12 mouse cellular contexts compared by ENCODE assay signal in the genomic region with DNA sequence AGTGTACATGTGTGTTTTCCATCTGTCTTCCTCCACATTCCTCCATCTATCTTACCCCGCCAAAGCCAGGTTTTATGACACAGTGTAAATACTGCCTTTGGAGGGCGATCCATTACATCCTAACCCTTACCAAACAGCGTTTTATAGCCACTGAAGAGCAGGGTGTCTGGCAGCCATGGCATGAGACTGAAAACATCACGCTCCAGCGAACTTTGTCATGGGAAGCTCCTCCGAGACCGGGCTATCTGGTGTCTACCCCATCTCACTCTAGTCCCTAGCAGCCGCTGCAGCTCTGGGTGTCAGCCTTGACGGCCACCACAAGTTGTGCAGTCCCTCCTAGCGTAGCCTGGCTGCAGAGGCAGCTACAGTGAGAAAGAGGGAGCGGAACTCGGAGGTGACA.
DNase-seq lines count a peak whose midpoint lies in the region; ATAC-seq and TF ChIP-seq lines count a peak whose summit lies in the region.
"Had no signal": no experiment of that assay in that cellular context is flagged by ENCODE, and none has a peak within 500 bp of the region (broad histone marks: within the 10 kb centered on the region; RNA-seq: fewer than 3 reads in every experiment).

No protein-coding gene starts in this region.

- DNase-seq in kidney, adult 2 months: no peak
- no peak for DNase-seq in layer of hippocampus, adult 9-10 months (ENCODE audit: low spot score)
- DNase-seq in heart, postnatal 4 days: no peak
- DNase-seq: adrenal gland, adult 2 months; gastrocnemius, postnatal 10 days; lung, adult 18-20 months had no signal

- 17% methylated on average over 12 of the region's 12 CpGs for WGBS in kidney, embryonic 16.5 days
- 25% methylated on average over 12 of the region's 12 CpGs for WGBS in kidney, adult 2 months
- 59% methylated on average over 12 of the region's 12 CpGs for WGBS in hindbrain, embryonic 13.5 days
- 36% methylated on average over 12 of the region's 12 CpGs for WGBS in intestine, embryonic 16.5 days
- WGBS in neural tube, embryonic 12.5 days: 32% methylated on average over 12 of the region's 12 CpGs

- no peak overlapping the region for H3K9ac ChIP-seq in kidney, embryonic 16.5 days (replicated peaks; ENCODE audit: low read length)
- no peak overlapping the region for H3K9ac ChIP-seq in hindbrain, embryonic 13.5 days
- no peak overlapping the region for H3K9ac ChIP-seq in intestine, embryonic 16.5 days (ENCODE audit: low read depth, low read length)
- H3K9ac ChIP-seq in neural tube, embryonic 12.5 days: no peak overlapping the region

- H3K27me3 ChIP-seq in kidney, embryonic 16.5 days (ENCODE audit: insufficient read depth, low read length): no peaks in the 10 kb centered on the region
- no peaks in the 10 kb centered on the region for H3K27me3 ChIP-seq in kidney, adult 2 months (replicated peaks; ENCODE audit: control insufficient read depth, insufficient read depth, low read length)
- H3K27me3 ChIP-seq in hindbrain, embryonic 13.5 days: no peaks in the 10 kb centered on the region
- no peaks in the 10 kb centered on the region for H3K27me3 ChIP-seq in intestine, embryonic 16.5 days (replicated peaks; ENCODE audit: control insufficient read depth, insufficient read depth, low read length)
- H3K27me3 ChIP-seq in neural tube, embryonic 12.5 days (replicated peaks): no peaks in the 10 kb centered on the region
- H3K27me3 ChIP-seq: CH12.LX had no signal

- H3K4me1 ChIP-seq in kidney, embryonic 16.5 days (ENCODE audit: insufficient read depth, low read length): peaks cover 58% of the 10 kb centered on the region
- peaks cover 11% of the 10 kb centered on the region for H3K4me1 ChIP-seq in kidney, adult 2 months (ENCODE audit: control insufficient read depth, insufficient read depth, low read length)
- peaks cover 65% of the 10 kb centered on the region for H3K4me1 ChIP-seq in hindbrain, embryonic 13.5 days (replicated peaks)
- H3K4me1 ChIP-seq in intestine, embryonic 16.5 days (ENCODE audit: control insufficient read depth, insufficient read depth, low read length): peaks cover 38% of the 10 kb centered on the region
- peaks cover 69% of the 10 kb centered on the region for H3K4me1 ChIP-seq in neural tube, embryonic 12.5 days

- H3K36me3 ChIP-seq in kidney, embryonic 16.5 days (ENCODE audit: insufficient read depth, low read length): no peaks in the 10 kb centered on the region
- H3K36me3 ChIP-seq in kidney, adult 2 months (ENCODE audit: control insufficient read depth, insufficient read depth, low read length): no peaks in the 10 kb centered on the region
- no peaks in the 10 kb centered on the region for H3K36me3 ChIP-seq in hindbrain, embryonic 13.5 days
- H3K36me3 ChIP-seq in intestine, embryonic 16.5 days (ENCODE audit: control insufficient read depth, insufficient read depth, low read length): no peaks in the 10 kb centered on the region
- H3K36me3 ChIP-seq in neural tube, embryonic 12.5 days: no peaks in the 10 kb centered on the region

- H3K4me3 ChIP-seq in kidney, embryonic 16.5 days (ENCODE audit: low read length): 0 out of 2 replicates have a peak overlapping the region, but pooled peaks have one; percentile 0
- no peak overlapping the region for H3K4me3 ChIP-seq in kidney, adult 2 months (ENCODE audit: insufficient read depth, low read depth, low read length)
- H3K4me3 ChIP-seq in hindbrain, embryonic 13.5 days: no peak overlapping the region
- H3K4me3 ChIP-seq in intestine, embryonic 16.5 days (ENCODE audit: low read length): no peak overlapping the region
- H3K4me3 ChIP-seq in neural tube, embryonic 12.5 days: no peak overlapping the region
- H3K4me3 ChIP-seq: megakaryocyte, embryonic 14.5 days had no signal

- H3K9me3 ChIP-seq in kidney, embryonic 16.5 days (ENCODE audit: low read length): no peaks in the 10 kb centered on the region
- H3K9me3 ChIP-seq in hindbrain, embryonic 13.5 days: no peaks in the 10 kb centered on the region
- H3K9me3 ChIP-seq in intestine, embryonic 16.5 days (ENCODE audit: control insufficient read depth, low read length): no peaks in the 10 kb centered on the region
- no peaks in the 10 kb centered on the region for H3K9me3 ChIP-seq in neural tube, embryonic 12.5 days

- TF ChIP-seq POLR2A in kidney, adult 2 months (IDR thresholded peaks at IDR 0.05; ENCODE audit: low read depth, low read length): no peak

- H3K27ac ChIP-seq in kidney, embryonic 16.5 days (ENCODE audit: low read length): peak overlapping the region; percentile 69
- H3K27ac ChIP-seq in kidney, adult 2 months (ENCODE audit: insufficient read depth, low read depth, low read length): no peak overlapping the region
- H3K27ac ChIP-seq in hindbrain, embryonic 13.5 days: peak overlapping the region; percentile 65
- H3K27ac ChIP-seq in intestine, embryonic 16.5 days (ENCODE audit: low read length): no peak overlapping the region
- peak overlapping the region; percentile 4; the same call in 1 of the 2 replicates for H3K27ac ChIP-seq in neural tube, embryonic 12.5 days

- TF ChIP-seq CTCF in kidney, adult 2 months (conservative IDR thresholded peaks at IDR 0.05; ENCODE audit: insufficient read depth, insufficient read length, low read depth, low read length): no peak

- H3K4me2 ChIP-seq in kidney, embryonic 16.5 days (replicated peaks; ENCODE audit: low read depth, low read length): peak overlapping the region; percentile 39
- H3K4me2 ChIP-seq in hindbrain, embryonic 13.5 days: no peak overlapping the region
- peak overlapping the region; percentile 28; the same call in 1 of the 2 replicates for H3K4me2 ChIP-seq in intestine, embryonic 16.5 days (ENCODE audit: low read depth, low read length)
- peak overlapping the region; percentile 10 for H3K4me2 ChIP-seq in neural tube, embryonic 12.5 days (replicated peaks)

- peak; percentile 84 for ATAC-seq in kidney, embryonic 16.5 days (ENCODE audit: low FRiP score, low TSS enrichment)
- ATAC-seq in hindbrain, embryonic 13.5 days (ENCODE audit: low FRiP score): no peak
- ATAC-seq in intestine, embryonic 16.5 days: no peak; the same call in 1 of the 2 replicates
- ATAC-seq in neural tube, embryonic 12.5 days (ENCODE audit: low FRiP score, low read depth): 0 out of 2 replicates have a peak, but pooled peaks have one; percentile 39

Comparison
In these comparisons a context has a peak if more than half of its experiments do, and no peak if none do; other contexts are left out.
1. H3K27ac ChIP-seq: peak in kidney, embryonic 16.5 days (single experiment), hindbrain, embryonic 13.5 days (single experiment) and neural tube, embryonic 12.5 days (single experiment); none in kidney, adult 2 months (single experiment) and intestine, embryonic 16.5 days (single experiment).
2. ATAC-seq: peak in kidney, embryonic 16.5 days (single experiment) and neural tube, embryonic 12.5 days (single experiment); none in hindbrain, embryonic 13.5 days (single experiment) and intestine, embryonic 16.5 days (single experiment).